Mouse (Mus musculus) small intestine, adult 2 months (tissue): Measurements from ENCODE around the gene Gm5767. TPM values are rescaled to one million over a fixed set of nuclear protein-coding genes. Genes with fewer than 3 reads are reported as not detected.
A peak's percentile ranks its signal among the peaks of the same experiment; 100 is the strongest.

Source experiments
- H3K27ac ChIP-seq: fragments of 200-500 bp; 2 replicates; pipeline ENCODE4 v1.5.1; 2012; ENCODE audit warnings: low read depth, low read length, control low read depth, inconsistent platforms; ENCODE audit not compliant: insufficient read depth
- H3K27me3 ChIP-seq: fragments of 200-500 bp; 2 replicates; pipeline ENCODE4 v1.6.1; 2012; ENCODE audit warnings: mild to moderate bottlenecking, moderate library complexity, low read length, inconsistent platforms; ENCODE audit not compliant: control insufficient read depth, insufficient read depth
- H3K36me3 ChIP-seq: fragments of 200-500 bp; 2 replicates; pipeline ENCODE4 v1.6.1; 2012; ENCODE audit warnings: mild to moderate bottlenecking, low read length, control low read depth, inconsistent platforms; ENCODE audit not compliant: control insufficient read depth, insufficient read depth
- H3K4me1 ChIP-seq: fragments of 200-500 bp; 2 replicates; pipeline ENCODE4 v1.6.1; 2012; ENCODE audit warnings: low read length, inconsistent platforms, mixed read lengths; ENCODE audit not compliant: control insufficient read depth, insufficient read depth, insufficient read length
- H3K4me3 ChIP-seq: fragments of 200-500 bp; 2 replicates; pipeline ENCODE4 v1.5.1; 2012; ENCODE audit warnings: low read depth, mild to moderate bottlenecking, control low read depth, inconsistent platforms, low read length, moderate library complexity
- CTCF ChIP-seq: fragments of 200-500 bp; IDR thresholded peaks from 2 replicates; pipeline ENCODE4 v1.5.1; 2012; ENCODE audit warnings: low read depth, mild to moderate bottlenecking, control low read depth, inconsistent platforms, low read length, moderate library complexity, mixed read lengths; ENCODE audit not compliant: insufficient replicate concordance, insufficient read length; ENCODE audit errors: extremely low read depth
- POLR2A ChIP-seq: fragments of 200-500 bp; IDR thresholded peaks from 2 replicates; pipeline ENCODE4 v1.6.1; 2012; ENCODE audit warnings: low read depth, mild to moderate bottlenecking, control low read depth, inconsistent platforms, low read length, moderate library complexity
- WGBS: fragments of 180-500 bp; shearing (Covaris S2); methylation state at CpG from one replicate; pipeline ENCODE4 v1.1.7; 2018; 5-methylcytosine and 5-hydroxymethylcytosine counted together
- polyA plus RNA-seq: library from polyadenylated mRNA; depleted of rRNA; stranded (reverse); fragments of >200 nt; gene quantifications from 2 replicates; pipeline ENCODE4 v1.2.3, GENCODE M21; 2012

Gene Gm5767
- polyA plus RNA-seq, 1 experiment: not detected

GRCm38 (mm10) chr16:8643855-8644254, 36.7 kb upstream of the Gm5767 start:
- H3K27me3 ChIP-seq: no peaks in the 10 kb centered on the region
- no peak overlapping the region for H3K27ac ChIP-seq
- no peak overlapping the region for H3K4me3 ChIP-seq
- TF ChIP-seq CTCF: peak; percentile 84; the same call in 1 of the 2 replicates
- no peak for TF ChIP-seq POLR2A
- WGBS: 48% methylated on average over 2 of the region's 2 CpGs
- peaks cover 6% of the 10 kb centered on the region; the same call in 1 of the 2 replicates for H3K4me1 ChIP-seq
- peaks cover 62% of the 10 kb centered on the region for H3K36me3 ChIP-seq

- 80% methylated on average over 6 of the region's 6 CpGs for WGBS
- Histone ChIP-seq H3K27ac (no peak overlapping the region), H3K4me1 (peaks cover under 1% of the 10 kb centered on the region; the same call in 1 of the 2 replicates), H3K36me3 (peaks cover 77% of the 10 kb centered on the region), H3K27me3 (no peaks in the 10 kb centered on the region), H3K4me3 (no peak overlapping the region)
- TF ChIP-seq CTCF: no peak
- TF ChIP-seq POLR2A: no peak
These were observed 35.0 kb upstream of the Gm5767 start for GRCm38 (mm10) chr16:8645546-8645945.

GRCm38 (mm10) chr16:8650007-8650406, 30.6 kb upstream of the Gm5767 start:
- Histone ChIP-seq H3K27me3 (no peaks in the 10 kb centered on the region), H3K4me1 (no peaks in the 10 kb centered on the region), H3K4me3 (no peak overlapping the region), H3K27ac (no peak overlapping the region), H3K36me3 (peaks cover 86% of the 10 kb centered on the region)
- TF ChIP-seq CTCF (no peak), POLR2A (no peak)
- 92% methylated on average over 3 of the region's 3 CpGs for WGBS

GRCm38 (mm10) chr16:8655108-8655507, 25.5 kb upstream of the Gm5767 start:
- Histone ChIP-seq H3K27me3 (no peaks in the 10 kb centered on the region), H3K36me3 (peaks cover 75% of the 10 kb centered on the region), H3K27ac (no peak overlapping the region), H3K4me1 (peaks cover 3% of the 10 kb centered on the region; the same call in 1 of the 2 replicates), H3K4me3 (no peak overlapping the region)
- TF ChIP-seq CTCF (no peak), POLR2A (no peak)
- 85% methylated on average over 6 of the region's 6 CpGs for WGBS

- TF ChIP-seq POLR2A (no peak), CTCF (peak; percentile 29; the same call in 1 of the 2 replicates)
- WGBS: 73% methylated on average over 9 of the region's 9 CpGs
- no peaks in the 10 kb centered on the region for H3K27me3 ChIP-seq
- H3K4me3 ChIP-seq: no peak overlapping the region
- H3K36me3 ChIP-seq: peaks cover 76% of the 10 kb centered on the region
- H3K4me1 ChIP-seq: peaks cover 3% of the 10 kb centered on the region; the same call in 1 of the 2 replicates
- H3K27ac ChIP-seq: no peak overlapping the region
These were observed 25.0 kb upstream of the Gm5767 start for GRCm38 (mm10) chr16:8655599-8655998.

GRCm38 (mm10) chr16:8656256-8656655, 24.3 kb upstream of the Gm5767 start:
- Histone ChIP-seq H3K27me3 (no peaks in the 10 kb centered on the region), H3K4me1 (peaks cover 3% of the 10 kb centered on the region; the same call in 1 of the 2 replicates), H3K27ac (no peak overlapping the region), H3K36me3 (peaks cover 73% of the 10 kb centered on the region), H3K4me3 (no peak overlapping the region)
- WGBS: 78% methylated on average over 2 of the region's 2 CpGs
- TF ChIP-seq CTCF (no peak), POLR2A (no peak)

- no peak overlapping the region for H3K27ac ChIP-seq
- peaks cover 74% of the 10 kb centered on the region for H3K36me3 ChIP-seq
- H3K27me3 ChIP-seq: no peaks in the 10 kb centered on the region
- no peak overlapping the region for H3K4me3 ChIP-seq
- TF ChIP-seq POLR2A (no peak), CTCF (no peak)
- H3K4me1 ChIP-seq: peaks cover 3% of the 10 kb centered on the region; the same call in 1 of the 2 replicates
- 86% methylated on average over 4 of the region's 4 CpGs for WGBS
These were observed 22.2 kb upstream of the Gm5767 start for GRCm38 (mm10) chr16:8658349-8658748.

- no peaks in the 10 kb centered on the region for H3K27me3 ChIP-seq
- H3K27ac ChIP-seq: no peak overlapping the region
- peaks cover 75% of the 10 kb centered on the region for H3K36me3 ChIP-seq
- WGBS: 93% methylated on average over 4 of the region's 4 CpGs
- no peak overlapping the region for H3K4me3 ChIP-seq
- H3K4me1 ChIP-seq: peaks cover 3% of the 10 kb centered on the region; the same call in 1 of the 2 replicates
- no peak for TF ChIP-seq CTCF
- TF ChIP-seq POLR2A: no peak
These were observed 21.8 kb upstream of the Gm5767 start for GRCm38 (mm10) chr16:8658764-8659163.
